Mouse (Mus musculus) ES-Bruce4 (cell line): ENCODE results near the gene Slc39a2. TPM values are rescaled to one million over a fixed set of nuclear protein-coding genes. Genes with fewer than 3 reads are reported as not detected.
"Not testable (repeated sequence)": the region's sequence is repeated elsewhere in the genome, so short reads cannot be mapped to it uniquely, and the experiment has no call there.

Source experiments
- H3K27ac ChIP-seq: 2 replicates; pipeline ENCODE4 v1.5.1; 2012; ENCODE audit warnings: low read length, inconsistent platforms; ENCODE audit not compliant: insufficient read depth
- H3K27me3 ChIP-seq: 2 replicates; pipeline ENCODE4 v1.6.1; 2012; ENCODE audit warnings: mild to moderate bottlenecking, low read length, inconsistent platforms; ENCODE audit not compliant: control insufficient read depth, poor library complexity, insufficient read depth, severe bottlenecking
- H3K36me3 ChIP-seq: 2 replicates; pipeline ENCODE4 v1.6.1; 2012; ENCODE audit warnings: inconsistent platforms, mild to moderate bottlenecking, low read length, moderate library complexity; ENCODE audit not compliant: control insufficient read depth, poor library complexity, insufficient read depth, severe bottlenecking
- H3K4me1 ChIP-seq: one replicate; pipeline ENCODE4 v1.8.1; 2011; ENCODE audit warnings: low read length; ENCODE audit not compliant: control insufficient read depth, insufficient read depth
- H3K4me3 ChIP-seq: 2 replicates; pipeline ENCODE4 v1.5.1; 2011; ENCODE audit warnings: low read depth, mild to moderate bottlenecking, low read length
- H3K9ac ChIP-seq: 2 replicates; pipeline ENCODE4 v1.6.1; 2012; ENCODE audit warnings: low read depth, mild to moderate bottlenecking, inconsistent platforms; ENCODE audit not compliant: poor library complexity, severe bottlenecking
- H3K9me3 ChIP-seq: replicated peaks from 2 replicates; pipeline ENCODE4 v1.6.1; 2012; ENCODE audit warnings: mild to moderate bottlenecking, low read length, inconsistent platforms; ENCODE audit not compliant: control insufficient read depth, poor library complexity, insufficient read depth, severe bottlenecking
- CTCF ChIP-seq: IDR thresholded peaks from one replicate; pipeline ENCODE4 v1.8.1; 2011; ENCODE audit warnings: low read depth, low read length
- EP300 ChIP-seq: IDR thresholded peaks from 2 replicates; pipeline ENCODE4 v1.6.1; 2011; ENCODE audit warnings: low read depth, low read length; ENCODE audit not compliant: insufficient read depth
- POLR2A ChIP-seq: IDR thresholded peaks from one replicate; pipeline ENCODE4 v1.8.1; 2011; ENCODE audit warnings: low read length; ENCODE audit not compliant: insufficient read depth
- polyA plus RNA-seq: library from polyadenylated mRNA; stranded (reverse); fragments of >200 nt; gene quantifications from 2 replicates; pipeline ENCODE4 v1.2.4, GENCODE M21; 2011; ENCODE audit warnings: low read depth; ENCODE audit not compliant: missing spikeins, insufficient read depth, insufficient read length

Gene Slc39a2
- polyA plus RNA-seq, 1 experiment, result 2.7 TPM

- H3K9me3 ChIP-seq, H3K9ac ChIP-seq, H3K4me3 ChIP-seq, H3K27ac ChIP-seq, H3K36me3 ChIP-seq, H3K27me3 ChIP-seq, H3K4me1 ChIP-seq: not testable (repeated sequence)
- peak; percentile 63 for TF ChIP-seq CTCF
Measured at GRCm38 (mm10) chr14:51863603-51864002, 29.1 kb upstream of the Slc39a2 start.

- Histone ChIP-seq H3K4me1 (no peaks in the 10 kb centered on the region), H3K9ac (no peak overlapping the region), H3K27ac (no peak overlapping the region), H3K4me3 (no peak overlapping the region), H3K27me3 (no peaks in the 10 kb centered on the region), H3K9me3 (no peaks in the 10 kb centered on the region), H3K36me3 (no peaks in the 10 kb centered on the region)
- TF ChIP-seq POLR2A (no peak), CTCF (no peak), EP300 (no peak)
Measured at GRCm38 (mm10) chr14:51870756-51871155, 21.9 kb upstream of the Slc39a2 start.

DNA sequence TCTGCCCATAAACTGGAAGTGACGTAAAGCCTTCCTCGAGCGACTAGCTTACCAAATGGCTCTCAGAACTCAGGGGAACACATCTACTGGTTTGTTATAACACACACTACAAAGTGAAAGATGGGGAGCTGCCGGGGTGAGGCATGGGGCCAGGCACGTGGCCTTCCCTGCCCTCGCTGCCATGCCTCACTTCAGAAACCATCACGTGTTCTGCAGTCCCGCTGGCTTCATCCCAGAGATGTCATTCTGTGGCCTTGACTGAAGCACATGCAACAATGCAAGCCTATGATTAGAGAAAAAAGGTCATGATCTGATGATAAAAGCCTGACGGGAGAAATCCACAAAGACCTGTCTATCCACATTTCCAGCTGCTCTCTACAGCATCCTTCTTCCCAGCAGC, 20.9 kb upstream of the Slc39a2 start:
- Histone ChIP-seq H3K9ac (no peak overlapping the region), H3K36me3 (no peaks in the 10 kb centered on the region), H3K9me3 (no peaks in the 10 kb centered on the region), H3K27ac (no peak overlapping the region), H3K27me3 (no peaks in the 10 kb centered on the region), H3K4me1 (no peaks in the 10 kb centered on the region), H3K4me3 (no peak overlapping the region)
- TF ChIP-seq CTCF (no peak), EP300 (no peak), POLR2A (no peak)

GRCm38 (mm10) chr14:51877517-51877916, 15.2 kb upstream of the Slc39a2 start:
- H3K36me3 ChIP-seq, result no peaks in the 10 kb centered on the region
- no peaks in the 10 kb centered on the region for H3K4me1 ChIP-seq
- no peak overlapping the region for H3K27ac ChIP-seq
- H3K4me3 ChIP-seq, result no peak overlapping the region
- no peak for TF ChIP-seq POLR2A
- no peak for TF ChIP-seq EP300
- TF ChIP-seq CTCF, result no peak
- H3K9ac ChIP-seq, result no peak overlapping the region
- no peaks in the 10 kb centered on the region for H3K27me3 ChIP-seq
- no peaks in the 10 kb centered on the region for H3K9me3 ChIP-seq

DNA sequence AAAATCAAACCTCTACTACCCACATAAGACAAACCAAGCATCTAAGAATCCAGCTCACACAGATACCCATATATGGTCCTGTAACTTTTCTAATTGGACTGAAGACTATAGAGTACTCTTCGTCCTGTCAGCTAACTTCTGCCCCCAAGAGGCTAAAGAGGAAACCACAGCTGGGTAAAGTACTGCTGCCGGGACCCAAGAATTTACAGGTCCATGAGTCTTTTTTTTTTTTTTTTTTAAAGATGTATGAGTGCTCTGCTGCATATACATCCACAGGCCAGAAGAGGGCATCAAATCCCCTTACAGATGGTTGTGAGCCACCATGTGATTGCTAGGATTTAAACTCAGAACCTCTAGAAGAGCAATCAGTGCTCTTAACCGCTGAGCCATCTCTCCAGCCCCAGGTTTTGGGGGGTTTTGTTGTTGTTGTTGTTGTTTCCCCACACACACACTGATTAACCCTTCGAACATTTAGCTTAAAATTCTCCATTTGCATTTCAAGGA, 9.1 kb upstream of the Slc39a2 start:
- no peaks in the 10 kb centered on the region for H3K9me3 ChIP-seq
- TF ChIP-seq EP300 (no peak), CTCF (no peak), POLR2A (no peak)
- no peaks in the 10 kb centered on the region for H3K27me3 ChIP-seq
- peak overlapping the region; percentile 75 for H3K9ac ChIP-seq
- H3K4me1 ChIP-seq, result peaks cover 2% of the 10 kb centered on the region
- H3K27ac ChIP-seq, result peak overlapping the region; percentile 82
- 0 out of 2 replicates have a peak overlapping the region, but pooled peaks have one; percentile 36 for H3K4me3 ChIP-seq
- peaks cover 16% of the 10 kb centered on the region; the same call in 1 of the 2 replicates for H3K36me3 ChIP-seq

GRCm38 (mm10) chr14:51884031-51884544, 8.6 kb upstream of the Slc39a2 start:
- Histone ChIP-seq H3K27ac (peak overlapping the region; percentile 82), H3K9me3 (no peaks in the 10 kb centered on the region), H3K9ac (peak overlapping the region; percentile 75), H3K4me3 (peak overlapping the region; percentile 36), H3K27me3 (no peaks in the 10 kb centered on the region), H3K4me1 (peaks cover 2% of the 10 kb centered on the region), H3K36me3 (peaks cover 21% of the 10 kb centered on the region)
- no peak for TF ChIP-seq EP300
- TF ChIP-seq CTCF, result no peak
- TF ChIP-seq POLR2A, result no peak
